Mouse (Mus musculus) adipose tissue, adult 10 weeks (tissue): Measurements from ENCODE around the gene Camkmt. TPM values are rescaled to one million over a fixed set of nuclear protein-coding genes. Genes with fewer than 3 reads are reported as not detected.

Experiments
- polyA plus RNA-seq: library from polyadenylated mRNA; stranded (reverse); fragments of 350-450 nt; fragmentation: Illumina TruSeq; extraction: RNeasy Lipid Tissue Mini Kit (QIAGEN cat#74804); gene quantifications from one replicate; pipeline ENCODE4 v1.2.3, GENCODE M21; 2014; ENCODE audit warnings: low read depth, low replicate concordance

Camkmt gene
- polyA plus RNA-seq, result 6.0 TPM

GRCm38 (mm10) chr17:85090120-85091099 lies at the start of gene Camkmt, which contains the start of gene Prepl:
TSS of gene Camkmt (plus strand) at chr17:85090552.
TSS of gene Prepl (minus strand) at chr17:85090241.

Other genes starting within 250 kb of the Camkmt start
- gene Ppm1b, start 133.8 kb upstream of the Camkmt start, polyA plus RNA-seq, result 64.4 TPM
- gene Slc3a1, start 62.2 kb upstream of the Camkmt start, polyA plus RNA-seq, result 0.81 TPM
- gene Prepl, start 311 bp upstream of the Camkmt start, polyA plus RNA-seq, result 30.7 TPM